Mouse (Mus musculus) MEL (cell line): ENCODE results near the gene Ttc9c. TPM values are rescaled to one million over a fixed set of nuclear protein-coding genes. Genes with fewer than 3 reads are reported as not detected.
A peak's percentile ranks its signal among the peaks of the same experiment; 100 is the strongest.

ENCODE experiments used
- DNase-seq: peaks from one replicate; pipeline ENCODE4 v3.0.0; 2011; ENCODE audit warnings: low read depth, low spot score
- H3K27ac ChIP-seq: 2 replicates; pipeline ENCODE4 v1.5.1; 2012; ENCODE audit warnings: low read depth, mild to moderate bottlenecking, control low read depth, low read length, moderate library complexity; ENCODE audit not compliant: control insufficient read depth
- H3K27me3 ChIP-seq, 2 experiments: fragments of 150-350 bp in 1 of 2; sonication (generic) in 1 of 2; 2 replicates each; pipeline ENCODE4 v1.6.1; 2012; ENCODE audit warnings: low read length in 2 of 2, mild to moderate bottlenecking in 2 of 2, improper control_type of control experiment in 1 of 2, moderate library complexity in 1 of 2; ENCODE audit not compliant: insufficient read depth in 2 of 2, control insufficient read depth in 1 of 2
- H3K36me3 ChIP-seq, 2 experiments: 2 replicates each; pipeline ENCODE4 v1.6.1; 2012 to 2014; ENCODE audit warnings: low read length in 2 of 2, improper control_type of control experiment in 1 of 2, inconsistent platforms in 1 of 2, mild to moderate bottlenecking in 1 of 2; ENCODE audit not compliant: insufficient read depth in 2 of 2, control insufficient read depth in 1 of 2
- H3K4me1 ChIP-seq, 2 experiments: fragments of 150-350 bp in 1 of 2; sonication (generic) in 1 of 2; 2 replicates each; pipeline ENCODE4 v1.6.1; 2012; ENCODE audit warnings: low read length in 2 of 2, improper control_type of control experiment in 1 of 2, mild to moderate bottlenecking in 1 of 2; ENCODE audit not compliant: insufficient read depth in 2 of 2, control insufficient read depth in 1 of 2
- H3K4me3 ChIP-seq, 2 experiments: fragments of 150-350 bp in 1 of 2; sonication (generic) in 1 of 2; 2 replicates each; pipeline ENCODE4 v1.5.1; 2012; ENCODE audit warnings: low read depth in 2 of 2, low read length in 2 of 2, mild to moderate bottlenecking in 2 of 2, moderate library complexity in 2 of 2, control low read depth in 1 of 2, improper control_type of control experiment in 1 of 2; ENCODE audit not compliant: control insufficient read depth in 1 of 2, insufficient read depth in 1 of 2
- H3K79me2 ChIP-seq: 2 replicates; pipeline ENCODE4 v1.6.1; 2012; ENCODE audit warnings: mild to moderate bottlenecking, low read length, moderate library complexity; ENCODE audit not compliant: control insufficient read depth, poor library complexity, insufficient read depth
- H3K9ac ChIP-seq: 2 replicates; pipeline ENCODE4 v1.6.1; 2012; ENCODE audit warnings: low read depth, mild to moderate bottlenecking, control low read depth, low read length, moderate library complexity; ENCODE audit not compliant: control insufficient read depth, poor library complexity, severe bottlenecking
- H3K9me3 ChIP-seq: fragments of 150-350 bp; sonication (generic); replicated peaks from 2 replicates; pipeline ENCODE4 v1.6.1; 2012; ENCODE audit warnings: mild to moderate bottlenecking, low read length, improper control_type of control experiment, moderate library complexity; ENCODE audit not compliant: insufficient read depth
- CTCF ChIP-seq, 3 experiments: IDR thresholded peaks in 2 of 3; conservative IDR thresholded peaks in 1 of 3; 2 replicates each; pipeline ENCODE4 v1.5.1; 2011 to 2012; ENCODE audit warnings: low read length in 3 of 3, low read depth in 2 of 3, mild to moderate bottlenecking in 2 of 3, improper control_type of control experiment in 1 of 3, inconsistent platforms in 1 of 3, mixed read lengths in 1 of 3, moderate library complexity in 1 of 3; ENCODE audit not compliant: control insufficient read depth in 1 of 3, insufficient read depth in 1 of 3, poor library complexity in 1 of 3, severe bottlenecking in 1 of 3
- HCFC1 ChIP-seq: IDR thresholded peaks from 2 replicates; pipeline ENCODE4 v1.6.1; 2012; ENCODE audit warnings: low read depth, mild to moderate bottlenecking, inconsistent platforms, low read length, improper control_type of control experiment, moderate library complexity
- KAT2A ChIP-seq: conservative IDR thresholded peaks from 2 replicates; pipeline ENCODE4 v1.6.1; 2012; ENCODE audit warnings: low read depth, low read length, improper control_type of control experiment, inconsistent platforms
- polyA plus RNA-seq, 2 experiments: library from polyadenylated mRNA; stranded (reverse) in 1 of 2; unstranded in 1 of 2; fragments of >175 nt in 1 of 2; fragments of >200 nt in 1 of 2; gene quantifications; 2 replicates each; pipeline versions ENCODE4 v1.2.1 to v1.2.4; 2012; ENCODE audit warnings: low replicate concordance in 2 of 2, low read depth in 1 of 2; ENCODE audit not compliant: insufficient read length in 2 of 2, insufficient read depth in 1 of 2, missing spikeins in 1 of 2
- total RNA-seq: library from RNA; depleted of rRNA; stranded (reverse); fragments of 300-350 nt; gene quantifications from 2 replicates; pipeline ENCODE4 v1.2.3, GENCODE M21; 2012; rRNA removed

Gene Ttc9c
- total and polyA plus RNA-seq, 3 experiments = 24.2 to 29.8 TPM; not detected in 1

- H3K4me3 ChIP-seq = no peak overlapping the region
- H3K36me3 ChIP-seq = peaks cover 19 to 31% of the 10 kb centered on the region in 2 experiments
- no peak overlapping the region for H3K9ac ChIP-seq
- peaks cover 7 to 13% of the 10 kb centered on the region in 2 experiments; a peak in 2 of 4 replicates for H3K4me1 ChIP-seq
- H3K79me2 ChIP-seq = peaks cover 58% of the 10 kb centered on the region
- TF ChIP-seq CTCF (IDR thresholded peaks at IDR 0.05 in 2 of 3, conservative IDR thresholded peaks at IDR 0.05 in 1 of 3; ENCODE audit: control insufficient read depth in 1 of 3, insufficient read depth in 1 of 3, low read depth in 2 of 3, low read length in 3 of 3, poor library complexity in 1 of 3, severe bottlenecking in 1 of 3) = peak; percentile 33 to 49 (median 38); a peak in 5 of 6 replicates
- no peak for TF ChIP-seq KAT2A
- no peak for TF ChIP-seq HCFC1
- DNase-seq = no peak
- H3K9me3 ChIP-seq = no peaks in the 10 kb centered on the region
- H3K27ac ChIP-seq = no peak overlapping the region
- H3K27me3 ChIP-seq = no peaks in the 10 kb centered on the region
Measured at GRCm38 (mm10) chr19:8760757-8761156, 58.4 kb downstream of the Ttc9c start.

Other genes starting within 250 kb of the Ttc9c start
Only the 30 nearest of the 33 such genes appear.
- gene Chrm1, start 155.5 kb downstream of the Ttc9c start, total RNA-seq = under 0.01 TPM in 1 of 2 replicates, not detected in the other
- under 1 TPM in 1 of 2 experiments, not detected in 1; 0.01 TPM for gene Chrm1, start 155.5 kb downstream of the Ttc9c start, polyA plus RNA-seq
- 164 and 253 TPM in 2 replicates for gene Slc3a2, start 96.0 kb downstream of the Ttc9c start, total RNA-seq
- gene Slc3a2, start 96.0 kb downstream of the Ttc9c start, polyA plus RNA-seq = 100 to 1,000 TPM; 428 to 670 TPM
- gene Wdr74, start 83.5 kb downstream of the Ttc9c start, total RNA-seq = 158 and 208 TPM in 2 replicates
- 100 to 1,000 TPM; 208 to 803 TPM for gene Wdr74, start 83.5 kb downstream of the Ttc9c start, polyA plus RNA-seq
- gene 1700092M07Rik, start 78.6 kb downstream of the Ttc9c start, total RNA-seq = 3.0 and 3.3 TPM in 2 replicates
- gene 1700092M07Rik, start 78.6 kb downstream of the Ttc9c start, polyA plus RNA-seq = 1 to 10 TPM in 1 of 2 experiments, not detected in 1; 4.3 TPM
- gene Stx5a, start 77.9 kb downstream of the Ttc9c start, total RNA-seq = 27.5 and 28.7 TPM in 2 replicates
- 10 to 100 TPM in 1 of 2 experiments, not detected in 1; 50.0 TPM for gene Stx5a, start 77.9 kb downstream of the Ttc9c start, polyA plus RNA-seq
- 107 and 122 TPM in 2 replicates for gene Nxf1, start 62.3 kb downstream of the Ttc9c start, total RNA-seq
- 100 to 1,000 TPM; 231 to 296 TPM for gene Nxf1, start 62.3 kb downstream of the Ttc9c start, polyA plus RNA-seq
- gene Tmem223, start 48.3 kb downstream of the Ttc9c start, total RNA-seq = 7.5 and 7.8 TPM in 2 replicates
- 10 to 100 TPM in 1 of 2 experiments, not detected in 1; 23.2 TPM for gene Tmem223, start 48.3 kb downstream of the Ttc9c start, polyA plus RNA-seq
- 49.2 and 60.0 TPM in 2 replicates for gene Tmem179b, start 44.9 kb downstream of the Ttc9c start, total RNA-seq
- gene Tmem179b, start 44.9 kb downstream of the Ttc9c start, polyA plus RNA-seq = 100 to 1,000 TPM in 1 of 2 experiments, not detected in 1; 101 TPM
- gene Taf6l, start 32.9 kb downstream of the Ttc9c start, total RNA-seq = 15.3 and 18.3 TPM in 2 replicates
- 10 to 100 TPM in 1 of 2 experiments, not detected in 1; 25.5 TPM for gene Taf6l, start 32.9 kb downstream of the Ttc9c start, polyA plus RNA-seq
- gene Polr2g, start 20.8 kb downstream of the Ttc9c start, total RNA-seq = 165 and 188 TPM in 2 replicates
- gene Polr2g, start 20.8 kb downstream of the Ttc9c start, polyA plus RNA-seq = 100 to 1,000 TPM in 1 of 2 experiments, not detected in 1; 181 TPM
- gene Zbtb3, start 16.8 kb downstream of the Ttc9c start, total RNA-seq = 2.6 and 2.9 TPM in 2 replicates
- 1 to 10 TPM in 1 of 2 experiments, not detected in 1; 2.4 TPM for gene Zbtb3, start 16.8 kb downstream of the Ttc9c start, polyA plus RNA-seq
- gene Hnrnpul2, start 677 bp upstream of the Ttc9c start, total RNA-seq = 39.4 and 44.6 TPM in 2 replicates
- 100 to 1,000 TPM; 106 to 174 TPM for gene Hnrnpul2, start 677 bp upstream of the Ttc9c start, polyA plus RNA-seq
- 0.23 TPM in 1 of 2 replicates, not detected in the other for gene AC129217.1, start 10.4 kb upstream of the Ttc9c start, total RNA-seq
- gene AC129217.1, start 10.4 kb upstream of the Ttc9c start, polyA plus RNA-seq = 10 to 100 TPM in 1 of 2 experiments, not detected in 1; 53.4 TPM
- 26.0 and 29.5 TPM in 2 replicates for gene Bscl2, start 18.1 kb upstream of the Ttc9c start, total RNA-seq
- gene Bscl2, start 18.1 kb upstream of the Ttc9c start, polyA plus RNA-seq = 10 to 100 TPM in 1 of 2 experiments, not detected in 1; 51.3 TPM
- gene Gng3, start 19.9 kb upstream of the Ttc9c start, total RNA-seq = 0.15 and 0.29 TPM in 2 replicates
- gene Gng3, start 19.9 kb upstream of the Ttc9c start, polyA plus RNA-seq = 1 to 10 TPM in 1 of 2 experiments, not detected in 1; 2.5 TPM
- gene Lrrn4cl, start 31.4 kb upstream of the Ttc9c start, total RNA-seq = 0.15 and 0.26 TPM in 2 replicates
- gene Lrrn4cl, start 31.4 kb upstream of the Ttc9c start, polyA plus RNA-seq = under 1 TPM in 1 of 2 experiments, not detected in 1; 0.54 TPM
- gene Ubxn1, start 52.2 kb upstream of the Ttc9c start, total RNA-seq = 179 and 187 TPM in 2 replicates
- 100 to 1,000 TPM in 1 of 2 experiments, not detected in 1; 366 TPM for gene Ubxn1, start 52.2 kb upstream of the Ttc9c start, polyA plus RNA-seq
- gene Uqcc3, start 61.6 kb upstream of the Ttc9c start, total RNA-seq = 46.3 and 49.4 TPM in 2 replicates
- gene Uqcc3, start 61.6 kb upstream of the Ttc9c start, polyA plus RNA-seq = 10 to 100 TPM in 1 of 2 experiments, not detected in 1; 55.0 TPM
- 10.3 and 15.5 TPM in 2 replicates for gene Lbhd1, start 64.4 kb upstream of the Ttc9c start, total RNA-seq
- gene Lbhd1, start 64.4 kb upstream of the Ttc9c start, polyA plus RNA-seq = 100 to 1,000 TPM in 1 of 2 experiments, 10 to 100 TPM in 1; 46.5 to 123 TPM
- not detected in 2 replicates for gene Gm49403, start 64.6 kb upstream of the Ttc9c start, total RNA-seq
- not detected for gene Gm49403, start 64.6 kb upstream of the Ttc9c start, polyA plus RNA-seq
- 171 and 184 TPM in 2 replicates for gene 1810009A15Rik, start 69.5 kb upstream of the Ttc9c start, total RNA-seq
- 100 to 1,000 TPM in 1 of 2 experiments, not detected in 1; 189 TPM for gene 1810009A15Rik, start 69.5 kb upstream of the Ttc9c start, polyA plus RNA-seq
- gene Gm49416, start 69.6 kb upstream of the Ttc9c start, total RNA-seq = 0.77 TPM in 1 of 2 replicates, not detected in the other
- 10 to 100 TPM in 1 of 2 experiments, not detected in 1; 31.2 TPM for gene Gm49416, start 69.6 kb upstream of the Ttc9c start, polyA plus RNA-seq
- gene Ints5, start 73.7 kb upstream of the Ttc9c start, total RNA-seq = 38.1 and 43.9 TPM in 2 replicates
- 10 to 100 TPM in 1 of 2 experiments, not detected in 1; 51.5 TPM for gene Ints5, start 73.7 kb upstream of the Ttc9c start, polyA plus RNA-seq
- 104 and 122 TPM in 2 replicates for gene Ganab, start 78.7 kb upstream of the Ttc9c start, total RNA-seq
- gene Ganab, start 78.7 kb upstream of the Ttc9c start, polyA plus RNA-seq = 100 to 1,000 TPM in 1 of 2 experiments, not detected in 1; 123 TPM
- gene B3gat3, start 101.0 kb upstream of the Ttc9c start, total RNA-seq = 21.0 and 26.2 TPM in 2 replicates
- gene B3gat3, start 101.0 kb upstream of the Ttc9c start, polyA plus RNA-seq = 10 to 100 TPM in 1 of 2 experiments, not detected in 1; 35.4 TPM
- gene Rom1, start 110.0 kb upstream of the Ttc9c start, total RNA-seq = 1.6 and 4.1 TPM in 2 replicates
- gene Rom1, start 110.0 kb upstream of the Ttc9c start, polyA plus RNA-seq = 1 to 10 TPM in 1 of 2 experiments, not detected in 1; 3.1 TPM
- 13.0 and 16.6 TPM in 2 replicates for gene Eml3, start 110.2 kb upstream of the Ttc9c start, total RNA-seq
- 10 to 100 TPM in 1 of 2 experiments, not detected in 1; 23.4 TPM for gene Eml3, start 110.2 kb upstream of the Ttc9c start, polyA plus RNA-seq
- 150 and 171 TPM in 2 replicates for gene Mta2, start 122.5 kb upstream of the Ttc9c start, total RNA-seq
- gene Mta2, start 122.5 kb upstream of the Ttc9c start, polyA plus RNA-seq = 100 to 1,000 TPM; 116 to 167 TPM
- 54.6 and 54.9 TPM in 2 replicates for gene Tut1, start 134.5 kb upstream of the Ttc9c start, total RNA-seq
- gene Tut1, start 134.5 kb upstream of the Ttc9c start, polyA plus RNA-seq = 10 to 100 TPM in 1 of 2 experiments, not detected in 1; 68.2 TPM
- gene Eef1g, start 147.7 kb upstream of the Ttc9c start, total RNA-seq = 1,362 and 1,397 TPM in 2 replicates
- gene Eef1g, start 147.7 kb upstream of the Ttc9c start, polyA plus RNA-seq = 1,000 to 10,000 TPM; 1,691 to 1,817 TPM